Mouse (Mus musculus) left cerebral cortex, postnatal 4 days (tissue): ENCODE measurements at regions not wholly inside any gene's neighbourhood (a gene's known extent, or its start where the extent isn't known, plus 50 kb on each side); places are given as distances from the start of the nearest gene placed in this dataset.
"Not testable (repeated sequence)": the region's sequence is repeated elsewhere in the genome, so short reads cannot be mapped to it uniquely, and the experiment has no call there.

ENCODE experiments used
- DNase-seq: peaks from one replicate; pipeline ENCODE4 v3.0.0-alpha.2; 2022
- intact Hi-C: fragments of 180-260 bp; cut with DNase I; formaldehyde crosslinking; loops from one replicate; pipeline ENCODE4 v1.15.1; 2025

GRCm38 (mm10) chr4:18620361-18620760, 984.9 kb upstream of the Gm12353 start:
- DNase-seq: peak; percentile 36
- intact Hi-C loops: no loop called here

DNA sequence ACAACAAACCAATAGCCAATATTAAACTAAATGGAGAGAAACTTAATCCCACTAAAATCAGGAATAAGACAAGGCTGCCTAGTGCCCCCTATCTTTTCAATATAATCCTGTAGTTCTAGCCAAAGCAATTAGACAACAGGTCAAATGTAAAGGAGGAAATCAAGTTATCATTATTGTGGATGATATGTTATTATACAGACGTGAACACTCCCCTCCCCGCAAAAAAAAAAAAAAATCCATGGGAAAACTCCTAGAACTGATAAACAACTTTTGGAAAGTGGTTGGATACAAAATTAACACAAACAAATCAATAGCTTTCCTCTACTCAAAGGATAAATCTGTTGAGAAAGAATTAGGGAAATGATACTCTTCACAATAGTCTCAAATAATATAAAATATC, 966.2 kb upstream of the Gm12353 start:
- DNase-seq: no peak
- intact Hi-C loops: no loop called here

DNA sequence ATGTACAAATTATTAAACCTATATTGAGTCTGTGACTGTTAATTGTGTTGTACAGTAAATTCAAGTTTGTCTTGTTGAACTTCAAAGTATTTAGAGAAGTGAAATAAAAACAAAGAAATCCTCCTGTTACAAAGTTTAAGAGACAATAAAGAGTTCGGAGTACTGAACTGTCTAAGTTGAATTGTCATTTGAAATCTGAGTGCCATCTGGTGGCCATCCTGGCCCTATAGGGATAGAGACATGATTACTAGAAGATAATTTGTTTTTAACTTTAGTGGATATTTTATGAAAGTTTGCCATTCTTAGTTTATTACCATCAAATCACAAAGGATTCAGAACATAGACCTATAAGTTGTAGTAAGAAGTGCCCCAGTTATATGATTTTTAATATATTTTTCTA, 956.1 kb upstream of the Gm12353 start:
- no peak for DNase-seq
- intact Hi-C loops: no loop called here

DNA sequence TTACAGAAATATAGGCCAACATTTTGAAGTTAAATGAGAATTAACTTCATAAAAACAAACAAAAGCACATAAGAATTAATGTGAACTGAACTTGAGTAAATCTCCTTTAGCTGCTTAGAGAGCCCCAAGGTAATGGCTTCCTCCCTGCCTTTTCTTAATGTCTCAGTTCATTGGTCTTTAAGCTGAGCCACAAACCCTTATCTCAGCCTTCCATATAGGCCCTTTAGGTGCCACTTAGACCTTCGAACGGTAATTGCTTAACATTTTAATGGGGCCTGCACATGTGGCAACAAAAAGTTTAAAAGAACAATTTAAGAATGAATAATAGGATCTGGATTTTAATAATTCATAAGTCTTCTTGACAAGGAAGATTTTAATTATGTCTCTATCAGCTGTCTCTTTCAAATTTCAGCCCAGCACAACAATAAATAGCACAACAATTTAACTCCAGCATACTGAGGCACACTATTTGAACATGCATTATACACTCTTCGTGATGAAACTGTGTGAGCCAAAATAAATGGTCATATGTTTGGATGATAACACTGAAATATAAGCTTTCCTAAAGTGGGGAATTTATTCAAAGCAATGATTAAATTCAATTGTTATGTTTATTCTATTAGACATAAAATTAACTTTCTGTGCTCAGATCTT, 919.2 kb upstream of the Gm12353 start:
- no peak for DNase-seq
- intact Hi-C loops: no loop called here

- intact Hi-C loops: no loop called here
- no peak for DNase-seq
Measured at GRCm38 (mm10) chr4:18694076-18694475, 911.2 kb upstream of the Gm12353 start.

DNA sequence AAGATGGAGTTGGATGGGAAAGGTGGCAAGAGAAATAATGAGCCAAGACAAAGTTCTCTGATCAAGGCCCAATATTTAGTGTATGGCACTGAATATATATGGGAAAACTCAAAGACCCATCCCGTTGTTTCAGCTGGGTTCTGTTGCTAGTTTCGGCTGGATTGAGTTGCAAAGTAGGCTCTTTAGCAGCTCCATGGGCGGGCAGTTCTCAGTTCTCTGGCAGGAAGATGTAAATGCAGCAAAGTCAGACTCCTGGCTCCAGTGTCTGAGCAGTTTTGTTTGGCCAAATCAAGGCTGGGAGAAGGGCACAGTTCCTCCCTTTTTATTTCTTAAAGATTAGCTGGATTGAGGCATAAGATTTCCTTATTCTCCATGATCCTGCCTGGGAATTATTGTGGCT, 909.0 kb upstream of the Gm12353 start:
- intact Hi-C loops: no loop called here

DNA sequence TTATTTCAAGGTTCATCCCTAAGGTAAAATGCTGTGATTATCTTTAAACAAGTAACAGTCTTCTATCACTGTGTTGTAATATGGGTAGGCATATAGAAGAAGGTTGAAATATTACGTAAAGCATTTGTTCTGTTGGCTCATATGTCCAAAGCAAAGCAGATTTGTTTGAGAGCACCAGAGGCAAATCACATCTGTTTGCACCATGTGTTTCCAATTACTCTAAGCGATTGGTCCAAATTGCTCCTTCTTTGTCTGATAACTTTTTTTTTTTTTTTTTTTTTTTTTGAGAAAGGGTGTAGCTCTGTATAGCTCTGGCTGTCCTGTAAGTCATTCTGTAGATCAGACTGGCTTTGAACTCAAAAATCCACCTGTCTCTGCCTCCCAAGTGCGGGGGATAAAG, 861.0 kb upstream of the Gm12353 start:
- intact Hi-C loops: no loop called here
- no peak for DNase-seq

More for the DNA sequence above, 909.0 kb upstream of the Gm12353 start:
- DNase-seq: no peak

GRCm38 (mm10) chr4:18788398-18788797, 816.9 kb upstream of the Gm12353 start:
- DNase-seq: no peak
- intact Hi-C loops: no loop called here

DNA sequence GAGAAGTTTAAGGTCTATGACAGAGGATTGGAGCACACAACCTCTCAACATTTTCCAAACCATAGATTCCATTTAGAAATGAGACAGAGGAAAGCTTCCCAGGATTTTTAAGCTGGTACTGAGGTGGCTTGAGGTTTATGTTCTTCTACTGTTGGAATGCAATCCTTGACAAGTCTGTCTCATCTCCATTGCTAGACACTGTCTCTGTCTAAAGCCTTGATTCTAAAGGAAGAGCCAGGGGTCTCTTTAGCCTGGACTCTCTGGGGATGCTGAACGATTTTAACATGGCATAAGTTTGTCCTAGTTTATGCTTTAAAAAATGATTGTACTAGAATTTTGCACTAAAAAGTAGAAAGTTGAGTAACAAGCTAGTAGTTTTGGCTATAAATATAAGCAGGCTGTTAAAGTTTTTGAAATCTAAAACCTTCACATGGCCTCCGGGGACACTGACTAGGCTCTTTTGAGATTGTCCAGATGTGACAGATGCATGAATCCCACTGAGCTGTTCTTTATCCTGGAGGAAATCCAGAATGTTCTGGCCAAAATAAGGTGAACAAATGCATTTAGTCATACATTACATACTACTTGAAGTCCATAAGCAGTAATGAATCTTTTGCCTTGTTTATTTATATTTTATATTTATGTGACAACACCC, 809.4 kb upstream of the Gm12353 start:
- intact Hi-C loops: no loop called here
- DNase-seq: no peak

DNA sequence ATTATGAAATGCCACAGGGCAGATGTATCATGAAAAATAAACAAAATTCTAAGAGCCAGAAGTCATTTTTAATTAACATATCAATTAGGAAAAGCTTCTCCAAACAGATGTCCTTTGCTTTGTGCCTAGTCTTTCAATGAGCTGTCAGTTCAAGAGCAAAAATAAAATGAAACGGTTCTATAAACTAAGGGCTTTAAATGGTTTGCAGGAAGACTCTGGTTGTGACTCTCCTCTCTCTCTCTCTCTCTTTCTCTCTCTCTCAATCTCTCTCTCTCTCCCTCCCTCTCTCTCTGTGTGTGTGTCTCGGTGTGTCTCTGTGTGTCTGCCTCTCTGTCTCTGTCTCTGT, 808.9 kb upstream of the Gm12353 start:
- intact Hi-C loops: no loop called here
- DNase-seq: no peak

DNA sequence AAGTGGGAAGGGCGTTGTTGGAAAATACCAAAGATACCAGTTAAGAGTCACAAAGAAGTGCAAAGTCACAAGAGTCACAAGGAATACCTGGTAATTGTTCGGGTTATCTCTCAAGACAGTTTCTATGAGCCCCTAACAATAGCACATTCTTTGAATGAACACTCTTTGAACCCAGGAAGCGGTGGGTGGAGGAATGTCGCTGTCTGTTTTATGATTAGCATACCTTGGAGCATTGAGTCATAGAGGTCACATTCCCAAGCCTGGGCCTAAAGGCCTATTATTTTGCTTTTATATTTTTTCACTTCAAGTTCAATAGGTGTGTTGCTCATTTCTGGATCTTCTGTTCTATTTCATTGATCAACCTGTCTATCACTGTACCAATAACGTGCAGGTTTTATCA, 802.1 kb upstream of the Gm12353 start:
- DNase-seq, intact Hi-C loops: not testable (repeated sequence)
